Mouse (Mus musculus) layer of hippocampus, adult 9-11 months (tissue): ENCODE measurements around the gene Pde11a.

Source experiments
- DNase-seq: peaks from one replicate; pipeline ENCODE4 v3.0.0; 2022

Pde11a gene

DNA sequence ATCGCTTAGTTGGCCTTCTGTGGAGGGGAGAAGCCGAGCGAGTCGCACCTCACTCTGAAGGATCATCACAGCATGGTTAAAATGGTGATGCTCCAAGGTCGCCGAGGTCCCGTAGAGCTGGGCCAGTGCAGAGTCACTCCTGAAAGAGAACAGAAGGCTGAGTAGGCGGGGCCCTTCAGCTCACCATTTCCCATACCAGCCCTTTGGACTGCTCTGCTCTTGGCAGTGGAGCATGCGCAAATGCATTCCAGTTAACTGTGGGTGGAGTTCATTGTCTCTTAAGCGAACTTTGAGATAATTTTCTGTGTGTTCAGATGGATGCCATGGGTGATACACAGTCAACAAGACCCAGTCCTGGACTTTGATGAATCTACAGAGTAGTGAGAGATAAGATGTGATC, 288.5 kb downstream of the Pde11a start:
- no peak for DNase-seq

DNA sequence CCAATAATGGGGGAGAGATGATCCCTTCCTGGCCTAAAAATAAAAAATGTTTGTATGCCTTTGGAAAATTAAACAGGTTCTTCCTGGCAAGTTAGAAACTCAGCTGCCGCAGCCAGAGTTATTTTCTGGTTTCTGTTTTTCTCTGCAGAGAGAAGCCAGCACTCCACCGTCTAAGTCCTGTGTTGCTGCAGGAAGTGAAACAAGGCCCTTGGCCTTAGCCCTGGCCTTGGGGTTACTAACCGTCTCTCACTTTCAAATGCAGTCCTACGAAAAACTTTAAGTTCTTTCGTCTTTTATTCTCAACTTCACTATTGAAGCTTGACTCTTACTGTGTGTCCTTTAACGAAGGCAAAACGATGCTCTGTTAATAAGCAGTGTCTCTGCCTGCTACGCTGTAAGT, 289.0 kb downstream of the Pde11a start:
- no peak for DNase-seq

- no peak for DNase-seq
These were observed 290.8 kb downstream of the Pde11a start for GRCm38 (mm10) chr2:76047740-76048139.

GRCm38 (mm10) chr2:76042210-76042609, 296.4 kb downstream of the Pde11a start:
- no peak for DNase-seq

GRCm38 (mm10) chr2:76040116-76040515, 298.5 kb downstream of the Pde11a start:
- no peak for DNase-seq

- peak; percentile 91 for DNase-seq
These were observed 308.5 kb downstream of the Pde11a start for GRCm38 (mm10) chr2:76030080-76030479.

GRCm38 (mm10) chr2:76029081-76029901, 309.3 kb downstream of the Pde11a start:
- DNase-seq, result peak; percentile 19

DNA sequence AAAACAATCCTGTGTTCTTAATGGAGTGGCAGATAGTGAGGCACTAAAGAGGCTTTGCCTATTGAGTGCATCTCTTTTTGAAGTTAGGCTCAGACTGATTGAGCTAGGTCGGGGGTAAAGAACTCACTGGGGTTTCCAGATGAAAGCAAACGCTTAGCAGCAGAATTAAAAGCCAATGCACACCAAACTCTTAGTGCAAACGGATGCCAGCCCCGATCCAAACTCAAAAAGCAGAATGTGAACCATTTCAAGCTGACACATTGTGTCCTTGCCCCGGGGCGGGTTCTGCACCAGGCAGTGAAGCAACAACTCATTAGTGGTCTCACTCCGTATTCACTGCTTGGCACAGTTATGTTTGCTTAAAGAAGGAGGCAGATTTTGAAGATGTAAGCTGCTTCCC, 321.7 kb downstream of the Pde11a start:
- DNase-seq, result no peak

GRCm38 (mm10) chr2:76016136-76016535, 322.4 kb downstream of the Pde11a start:
- no peak for DNase-seq

- no peak for DNase-seq
These were observed 323.1 kb downstream of the Pde11a start for GRCm38 (mm10) chr2:76015460-76015859.

GRCm38 (mm10) chr2:76014659-76015058, 323.9 kb downstream of the Pde11a start:
- DNase-seq, result no peak

GRCm38 (mm10) chr2:76006194-76006593, 332.4 kb downstream of the Pde11a start:
- DNase-seq, result no peak

GRCm38 (mm10) chr2:76002899-76003298, 335.7 kb downstream of the Pde11a start:
- DNase-seq, result no peak

- peak; percentile 44 for DNase-seq
These were observed 337.2 kb downstream of the Pde11a start for GRCm38 (mm10) chr2:76001392-76001791.

GRCm38 (mm10) chr2:75999636-76000035, 338.9 kb downstream of the Pde11a start:
- no peak for DNase-seq

DNA sequence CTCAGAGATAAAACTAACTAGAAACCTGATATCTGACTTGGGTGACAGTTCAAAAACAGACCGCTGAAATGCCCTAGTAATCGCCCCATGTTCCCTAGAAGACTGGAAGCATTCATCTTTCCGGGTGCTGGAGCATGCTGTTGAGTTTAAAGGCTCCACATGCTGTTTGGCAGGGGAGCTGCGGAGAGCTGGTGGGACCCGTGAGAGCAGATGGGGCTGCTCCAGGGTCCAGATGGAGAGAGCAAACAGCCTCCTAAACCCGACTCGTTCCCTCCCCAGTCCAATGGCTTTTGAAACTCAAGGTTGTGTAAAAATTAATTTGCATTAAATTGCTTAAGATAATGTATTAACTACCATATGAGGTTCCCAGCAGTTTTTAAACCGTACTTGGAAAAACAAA, 339.9 kb downstream of the Pde11a start:
- DNase-seq, result peak; percentile 74

- no peak for DNase-seq
These were observed 340.8 kb downstream of the Pde11a start for GRCm38 (mm10) chr2:75997726-75998125.

- DNase-seq, result no peak
These were observed 343.7 kb downstream of the Pde11a start for GRCm38 (mm10) chr2:75994841-75995240.

- DNase-seq, result no peak
These were observed 346.9 kb downstream of the Pde11a start for GRCm38 (mm10) chr2:75991581-75992205.

- DNase-seq, result peak; percentile 42
These were observed 347.6 kb downstream of the Pde11a start for GRCm38 (mm10) chr2:75990885-75991539.

GRCm38 (mm10) chr2:75989694-75990093, 348.9 kb downstream of the Pde11a start:
- DNase-seq, result no peak

- no peak for DNase-seq
These were observed 349.7 kb downstream of the Pde11a start for GRCm38 (mm10) chr2:75988779-75989363.

GRCm38 (mm10) chr2:75988378-75988777, 350.2 kb downstream of the Pde11a start:
- no peak for DNase-seq

DNA sequence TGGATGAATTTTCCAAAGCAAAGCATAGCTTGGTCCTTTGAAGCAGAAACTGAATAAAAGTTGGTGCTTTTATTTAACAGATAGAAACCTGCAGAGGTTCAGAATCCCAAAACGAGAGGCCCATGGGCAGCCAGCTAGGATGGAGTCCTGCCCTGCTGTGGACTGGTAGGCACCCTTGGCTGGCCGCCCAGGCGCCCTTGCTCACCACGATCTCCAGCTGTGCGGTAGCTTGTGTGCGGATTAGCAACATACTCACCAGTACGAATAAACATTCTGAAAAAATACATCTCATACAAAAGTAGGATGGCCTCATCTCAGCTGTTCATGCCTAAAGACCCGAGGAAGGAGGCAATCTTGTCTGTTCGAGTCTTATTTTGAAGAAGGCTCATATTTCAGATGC, 350.8 kb downstream of the Pde11a start:
- DNase-seq, result no peak
